Mouse (Mus musculus): ENCODE measurements around the gene Ubac1. TPM values are rescaled to one million over a fixed set of nuclear protein-coding genes. Genes with fewer than 3 reads are reported as not detected.

Ubac1 gene
- polyA plus RNA-seq, 1 experiment = 38.1 TPM

- H3K4me3 ChIP-seq (replicated peaks; ENCODE audit: extremely low read depth, low read depth, low read length) = no peak overlapping the region
- TF ChIP-seq POLR2A (IDR thresholded peaks at IDR 0.05; ENCODE audit: borderline replicate concordance, extremely low read depth, low read depth, low read length) (no peak), CTCF (IDR thresholded peaks at IDR 0.05; ENCODE audit: insufficient read depth, low read length) (no peak)
- H3K4me1 ChIP-seq (ENCODE audit: control insufficient read depth, insufficient read depth, low read length) = no peaks in the 10 kb centered on the region
- no peak for DNase-seq
- WGBS = 57% methylated on average over 15 of the region's 15 CpGs
These were observed 12.9 kb upstream of the Ubac1 start for GRCm38 (mm10) chr2:26034344-26035050.

- Histone ChIP-seq H3K4me1 (ENCODE audit: control insufficient read depth, insufficient read depth, low read length) (no peaks in the 10 kb centered on the region), H3K4me3 (replicated peaks; ENCODE audit: extremely low read depth, low read depth, low read length) (no peak overlapping the region)
- WGBS = 47% methylated on average over 3 of the region's 3 CpGs
- DNase-seq = no peak
- TF ChIP-seq CTCF (IDR thresholded peaks at IDR 0.05; ENCODE audit: insufficient read depth, low read length) = peak; percentile 36; the same call in 1 of the 2 replicates
- TF ChIP-seq POLR2A (IDR thresholded peaks at IDR 0.05; ENCODE audit: borderline replicate concordance, extremely low read depth, low read depth, low read length) = no peak
These were observed 8.7 kb upstream of the Ubac1 start for GRCm38 (mm10) chr2:26030288-26030687.

- DNase-seq = peak; percentile 25
- H3K4me3 ChIP-seq (replicated peaks; ENCODE audit: extremely low read depth, low read depth, low read length) = no peak overlapping the region
- TF ChIP-seq POLR2A (IDR thresholded peaks at IDR 0.05; ENCODE audit: borderline replicate concordance, extremely low read depth, low read depth, low read length) = no peak
- TF ChIP-seq CTCF (IDR thresholded peaks at IDR 0.05; ENCODE audit: insufficient read depth, low read length) = peak; percentile 33; the same call in 1 of the 2 replicates
- peaks cover 10% of the 10 kb centered on the region; the same call in 1 of the 2 replicates for H3K4me1 ChIP-seq (ENCODE audit: control insufficient read depth, insufficient read depth, low read length)
- 27% methylated on average over 4 of the region's 4 CpGs for WGBS
These were observed 2.9 kb upstream of the Ubac1 start for GRCm38 (mm10) chr2:26024138-26025075.

GRCm38 (mm10) chr2:26022626-26023025 lies 1.1 kb upstream of the Ubac1 start:
- Histone ChIP-seq H3K4me3 (replicated peaks; ENCODE audit: extremely low read depth, low read depth, low read length) (no peak overlapping the region), H3K4me1 (ENCODE audit: control insufficient read depth, insufficient read depth, low read length) (peaks cover 10% of the 10 kb centered on the region; the same call in 1 of the 2 replicates)
- WGBS = 59% methylated on average over 1 of the region's 1 CpGs
- no peak for DNase-seq
- TF ChIP-seq POLR2A (IDR thresholded peaks at IDR 0.05; ENCODE audit: borderline replicate concordance, extremely low read depth, low read depth, low read length) (no peak), CTCF (IDR thresholded peaks at IDR 0.05; ENCODE audit: insufficient read depth, low read length) (no peak)

- TF ChIP-seq POLR2A (IDR thresholded peaks at IDR 0.05; ENCODE audit: borderline replicate concordance, extremely low read depth, low read depth, low read length) (no peak), CTCF (IDR thresholded peaks at IDR 0.05; ENCODE audit: insufficient read depth, low read length) (no peak)
- peak overlapping the region; percentile 42 for H3K4me3 ChIP-seq (replicated peaks; ENCODE audit: extremely low read depth, low read depth, low read length)
- no peak for DNase-seq
- 81% methylated on average over 8 of the region's 8 CpGs for WGBS
- H3K4me1 ChIP-seq (ENCODE audit: control insufficient read depth, insufficient read depth, low read length) = peaks cover 10% of the 10 kb centered on the region; the same call in 1 of the 2 replicates
These were observed 665 bp upstream of the Ubac1 start for GRCm38 (mm10) chr2:26022258-26022565.

GRCm38 (mm10) chr2:26020714-26021560 lies 610 bp downstream of the Ubac1 start:
- WGBS = 2% methylated on average over 38 of the region's 38 CpGs
- TF ChIP-seq CTCF (IDR thresholded peaks at IDR 0.05; ENCODE audit: insufficient read depth, low read length) = no peak
- no peak for TF ChIP-seq POLR2A (IDR thresholded peaks at IDR 0.05; ENCODE audit: borderline replicate concordance, extremely low read depth, low read depth, low read length)
- H3K4me1 ChIP-seq (ENCODE audit: control insufficient read depth, insufficient read depth, low read length) = peaks cover 10% of the 10 kb centered on the region; the same call in 1 of the 2 replicates
- peak overlapping the region; percentile 84 for H3K4me3 ChIP-seq (replicated peaks; ENCODE audit: extremely low read depth, low read depth, low read length)
- no peak for DNase-seq

- Histone ChIP-seq H3K4me3 (replicated peaks; ENCODE audit: extremely low read depth, low read depth, low read length) (no peak overlapping the region), H3K4me1 (ENCODE audit: control insufficient read depth, insufficient read depth, low read length) (peaks cover 10% of the 10 kb centered on the region; the same call in 1 of the 2 replicates)
- DNase-seq = no peak
- WGBS = 79% methylated on average over 3 of the region's 3 CpGs
- TF ChIP-seq CTCF (IDR thresholded peaks at IDR 0.05; ENCODE audit: insufficient read depth, low read length) = no peak
- TF ChIP-seq POLR2A (IDR thresholded peaks at IDR 0.05; ENCODE audit: borderline replicate concordance, extremely low read depth, low read depth, low read length) = no peak
These were observed 1.6 kb downstream of the Ubac1 start for GRCm38 (mm10) chr2:26019923-26020322.

GRCm38 (mm10) chr2:26017326-26017725 lies 4.2 kb downstream of the Ubac1 start:
- WGBS = 70% methylated on average over 4 of the region's 4 CpGs
- TF ChIP-seq POLR2A (IDR thresholded peaks at IDR 0.05; ENCODE audit: borderline replicate concordance, extremely low read depth, low read depth, low read length) (no peak), CTCF (IDR thresholded peaks at IDR 0.05; ENCODE audit: insufficient read depth, low read length) (no peak)
- Histone ChIP-seq H3K4me3 (replicated peaks; ENCODE audit: extremely low read depth, low read depth, low read length) (no peak overlapping the region), H3K4me1 (ENCODE audit: control insufficient read depth, insufficient read depth, low read length) (peaks cover 10% of the 10 kb centered on the region; the same call in 1 of the 2 replicates)
- DNase-seq = no peak

- TF ChIP-seq CTCF (IDR thresholded peaks at IDR 0.05; ENCODE audit: insufficient read depth, low read length) = no peak
- TF ChIP-seq POLR2A (IDR thresholded peaks at IDR 0.05; ENCODE audit: borderline replicate concordance, extremely low read depth, low read depth, low read length) = no peak
- H3K4me1 ChIP-seq (ENCODE audit: control insufficient read depth, insufficient read depth, low read length) = no peaks in the 10 kb centered on the region
- H3K4me3 ChIP-seq (replicated peaks; ENCODE audit: extremely low read depth, low read depth, low read length) = no peak overlapping the region
- WGBS = 80% methylated on average over 3 of the region's 3 CpGs
- DNase-seq = no peak
These were observed 7.9 kb downstream of the Ubac1 start for GRCm38 (mm10) chr2:26013674-26014073.
